Mouse (Mus musculus): Measurements from ENCODE around the gene Cntnap5c. TPM values are rescaled to one million over a fixed set of nuclear protein-coding genes. Genes with fewer than 3 reads are reported as not detected.

The Cntnap5c gene
- polyA plus RNA-seq, 2 experiments, result not detected

DNA sequence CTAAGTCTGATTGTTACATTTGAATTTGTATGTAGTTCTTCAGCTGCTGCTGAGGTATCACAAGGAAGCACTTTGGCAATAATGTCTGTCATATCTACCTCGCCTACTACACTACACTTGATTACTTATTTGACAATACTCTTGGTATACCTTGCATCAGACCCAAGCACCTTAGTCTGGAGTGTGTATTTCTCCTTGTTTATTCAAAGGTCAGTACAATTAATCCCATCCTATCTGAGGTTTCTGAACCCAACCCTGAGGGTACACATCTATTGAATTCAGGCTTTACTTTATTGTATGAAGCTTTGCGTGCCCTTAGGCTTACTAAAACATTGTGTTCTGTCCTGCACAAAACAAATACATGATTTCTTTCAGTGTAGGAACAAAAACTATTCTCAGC is 235.1 kb downstream of the Cntnap5c start:
- 86% methylated on average over 2 of the region's 2 CpGs for WGBS
- no peak overlapping the region for H3K9ac ChIP-seq (ENCODE audit: low read depth, low read length, severe bottlenecking)
- TF ChIP-seq POLR2A (IDR thresholded peaks at IDR 0.05; ENCODE audit: borderline replicate concordance, extremely low read depth, insufficient read depth, insufficient read length), result no peak
- no peak overlapping the region for H3K4me2 ChIP-seq (replicated peaks; ENCODE audit: low read depth, low read length, severe bottlenecking)
- ATAC-seq (ENCODE audit: low FRiP score, low read depth) (no peak), DNase-seq (ENCODE audit: low spot score) (no peak)
- H3K4me3 ChIP-seq (replicated peaks; ENCODE audit: low read length), result no peak overlapping the region
- no peaks in the 10 kb centered on the region for H3K9me3 ChIP-seq (ENCODE audit: control insufficient read depth, low read length)
- no peaks in the 10 kb centered on the region for H3K36me3 ChIP-seq (ENCODE audit: control insufficient read depth, insufficient read depth, low read length)
- H3K4me1 ChIP-seq (ENCODE audit: control insufficient read depth, insufficient read depth, low read length), result no peaks in the 10 kb centered on the region
- no peak overlapping the region for H3K27ac ChIP-seq (replicated peaks; ENCODE audit: low read depth, low read length)
- no peaks in the 10 kb centered on the region for H3K27me3 ChIP-seq (ENCODE audit: control insufficient read depth, insufficient read depth, low read length)

DNA sequence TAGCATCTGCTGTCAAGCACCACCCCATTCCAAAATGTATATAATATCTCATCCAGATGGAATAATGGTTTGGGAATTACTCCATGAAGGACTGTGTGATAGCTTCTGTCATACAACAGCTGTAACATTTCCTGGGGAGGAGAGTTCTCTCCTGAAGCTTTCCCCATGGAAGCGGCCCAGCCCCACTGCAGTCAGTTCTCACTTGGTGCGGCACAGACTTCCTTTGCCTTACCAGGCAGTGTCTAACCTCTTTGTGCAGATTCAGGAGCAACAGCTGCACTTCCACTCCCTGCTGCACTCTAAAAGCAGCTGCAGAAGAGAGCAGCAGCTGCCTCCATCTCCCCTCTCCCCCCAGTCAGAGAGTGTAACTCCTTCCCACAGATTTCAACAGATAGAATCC is 271.8 kb downstream of the Cntnap5c start:
- Histone ChIP-seq H3K4me2 (replicated peaks; ENCODE audit: low read depth, low read length, severe bottlenecking) (no peak overlapping the region), H3K9ac (ENCODE audit: low read depth, low read length, severe bottlenecking) (no peak overlapping the region), H3K4me1 (ENCODE audit: control insufficient read depth, insufficient read depth, low read length) (no peaks in the 10 kb centered on the region), H3K9me3 (ENCODE audit: control insufficient read depth, low read length) (no peaks in the 10 kb centered on the region), H3K27ac (replicated peaks; ENCODE audit: low read depth, low read length) (no peak overlapping the region), H3K36me3 (ENCODE audit: control insufficient read depth, insufficient read depth, low read length) (no peaks in the 10 kb centered on the region), H3K4me3 (replicated peaks; ENCODE audit: low read length) (no peak overlapping the region), H3K27me3 (ENCODE audit: control insufficient read depth, insufficient read depth, low read length) (no peaks in the 10 kb centered on the region)
- peak; percentile 19 for DNase-seq (ENCODE audit: low spot score)
- ATAC-seq (ENCODE audit: low FRiP score, low read depth), result peak; percentile 89
- WGBS, result 87% methylated on average over 2 of the region's 2 CpGs
- no peak for TF ChIP-seq POLR2A (IDR thresholded peaks at IDR 0.05; ENCODE audit: borderline replicate concordance, extremely low read depth, insufficient read depth, insufficient read length)

- Histone ChIP-seq H3K9ac (ENCODE audit: low read depth, low read length, severe bottlenecking) (no peak overlapping the region), H3K9me3 (ENCODE audit: control insufficient read depth, low read length) (no peaks in the 10 kb centered on the region), H3K27ac (replicated peaks; ENCODE audit: low read depth, low read length) (no peak overlapping the region), H3K27me3 (ENCODE audit: control insufficient read depth, insufficient read depth, low read length) (no peaks in the 10 kb centered on the region), H3K4me2 (replicated peaks; ENCODE audit: low read depth, low read length, severe bottlenecking) (no peak overlapping the region), H3K36me3 (ENCODE audit: control insufficient read depth, insufficient read depth, low read length) (no peaks in the 10 kb centered on the region), H3K4me3 (replicated peaks; ENCODE audit: low read length) (no peak overlapping the region), H3K4me1 (ENCODE audit: control insufficient read depth, insufficient read depth, low read length) (no peaks in the 10 kb centered on the region)
- no peak for DNase-seq (ENCODE audit: low spot score)
- TF ChIP-seq POLR2A (IDR thresholded peaks at IDR 0.05; ENCODE audit: borderline replicate concordance, extremely low read depth, insufficient read depth, insufficient read length), result no peak
- no peak for ATAC-seq (ENCODE audit: low FRiP score, low read depth)
These were observed 275.8 kb downstream of the Cntnap5c start for GRCm38 (mm10) chr17:58045149-58045548.

GRCm38 (mm10) chr17:58069912-58070311 is 300.5 kb downstream of the Cntnap5c start:
- Histone ChIP-seq H3K9me3 (ENCODE audit: control insufficient read depth, low read length) (no peaks in the 10 kb centered on the region), H3K4me2 (replicated peaks; ENCODE audit: low read depth, low read length, severe bottlenecking) (no peak overlapping the region), H3K4me3 (replicated peaks; ENCODE audit: low read length) (no peak overlapping the region), H3K9ac (ENCODE audit: low read depth, low read length, severe bottlenecking) (no peak overlapping the region), H3K27me3 (ENCODE audit: control insufficient read depth, insufficient read depth, low read length) (no peaks in the 10 kb centered on the region), H3K36me3 (ENCODE audit: control insufficient read depth, insufficient read depth, low read length) (no peaks in the 10 kb centered on the region), H3K4me1 (ENCODE audit: control insufficient read depth, insufficient read depth, low read length) (no peaks in the 10 kb centered on the region), H3K27ac (replicated peaks; ENCODE audit: low read depth, low read length) (no peak overlapping the region)
- ATAC-seq (ENCODE audit: low FRiP score, low read depth) (no peak), DNase-seq (ENCODE audit: low spot score) (no peak)
- WGBS, result 82% methylated on average over 7 of the region's 7 CpGs
- no peak for TF ChIP-seq POLR2A (IDR thresholded peaks at IDR 0.05; ENCODE audit: borderline replicate concordance, extremely low read depth, insufficient read depth, insufficient read length)

- H3K27me3 ChIP-seq (ENCODE audit: control insufficient read depth, insufficient read depth, low read length), result no peaks in the 10 kb centered on the region
- no peak overlapping the region for H3K9ac ChIP-seq (ENCODE audit: low read depth, low read length, severe bottlenecking)
- no peak for ATAC-seq (ENCODE audit: low FRiP score, low read depth)
- no peak overlapping the region for H3K4me2 ChIP-seq (replicated peaks; ENCODE audit: low read depth, low read length, severe bottlenecking)
- H3K9me3 ChIP-seq (ENCODE audit: control insufficient read depth, low read length), result no peaks in the 10 kb centered on the region
- TF ChIP-seq POLR2A (IDR thresholded peaks at IDR 0.05; ENCODE audit: borderline replicate concordance, extremely low read depth, insufficient read depth, insufficient read length), result no peak
- H3K36me3 ChIP-seq (ENCODE audit: control insufficient read depth, insufficient read depth, low read length), result no peaks in the 10 kb centered on the region
- 100% methylated on average over 1 of the region's 1 CpGs for WGBS
- DNase-seq (ENCODE audit: low spot score), result no peak
- no peak overlapping the region for H3K4me3 ChIP-seq (replicated peaks; ENCODE audit: low read length)
- H3K27ac ChIP-seq (replicated peaks; ENCODE audit: low read depth, low read length), result no peak overlapping the region
- no peaks in the 10 kb centered on the region for H3K4me1 ChIP-seq (ENCODE audit: control insufficient read depth, insufficient read depth, low read length)
These were observed 313.3 kb downstream of the Cntnap5c start for GRCm38 (mm10) chr17:58082676-58083075.

- Histone ChIP-seq H3K4me3 (replicated peaks; ENCODE audit: low read length) (no peak overlapping the region), H3K27me3 (ENCODE audit: control insufficient read depth, insufficient read depth, low read length) (no peaks in the 10 kb centered on the region), H3K4me1 (ENCODE audit: control insufficient read depth, insufficient read depth, low read length) (no peaks in the 10 kb centered on the region), H3K4me2 (replicated peaks; ENCODE audit: low read depth, low read length, severe bottlenecking) (no peak overlapping the region), H3K36me3 (ENCODE audit: control insufficient read depth, insufficient read depth, low read length) (no peaks in the 10 kb centered on the region), H3K9ac (ENCODE audit: low read depth, low read length, severe bottlenecking) (no peak overlapping the region), H3K9me3 (ENCODE audit: control insufficient read depth, low read length) (no peaks in the 10 kb centered on the region), H3K27ac (replicated peaks; ENCODE audit: low read depth, low read length) (no peak overlapping the region)
- WGBS, result 67% methylated on average over 2 of the region's 2 CpGs
- no peak for TF ChIP-seq POLR2A (IDR thresholded peaks at IDR 0.05; ENCODE audit: borderline replicate concordance, extremely low read depth, insufficient read depth, insufficient read length)
- DNase-seq (ENCODE audit: low spot score) (no peak), ATAC-seq (ENCODE audit: low FRiP score, low read depth) (no peak)
These were observed 335.1 kb downstream of the Cntnap5c start for GRCm38 (mm10) chr17:58104505-58104904.
